Mouse (Mus musculus) E14TG2a.4 (cell line): ENCODE data around the gene Bst1.

ENCODE experiments used
- CTCF ChIP-seq: conservative IDR thresholded peaks from 2 replicates; pipeline ENCODE4 v1.5.1; 2014; ENCODE audit warnings: low read length
- NANOG ChIP-seq: IDR thresholded peaks from 2 replicates; pipeline ENCODE4 v1.6.1; 2014; ENCODE audit warnings: borderline replicate concordance, low read length, mixed read lengths
- POU5F1 ChIP-seq: IDR thresholded peaks from 2 replicates; pipeline ENCODE4 v1.6.1; 2014; ENCODE audit warnings: low read length, borderline replicate concordance

- TF ChIP-seq CTCF: no peak
- no peak for TF ChIP-seq POU5F1
- no peak for TF ChIP-seq NANOG
Observed at GRCm38 (mm10) chr5:43807744-43808696, 10.7 kb upstream of the Bst1 start.
